Mouse (Mus musculus) bone marrow, adult 2 months (tissue): ENCODE data around the gene Ggact.

Source experiments
- CTCF ChIP-seq: fragments of 200-500 bp; IDR thresholded peaks from 2 replicates; pipeline ENCODE4 v1.5.1; 2011; ENCODE audit warnings: low read length, control low read depth; ENCODE audit not compliant: control insufficient read depth, insufficient read depth
- POLR2A ChIP-seq: fragments of 200-500 bp; IDR thresholded peaks from 2 replicates; pipeline ENCODE4 v1.6.1; 2011; ENCODE audit warnings: low read depth, mild to moderate bottlenecking, control low read depth, low read length, borderline replicate concordance; ENCODE audit not compliant: control insufficient read depth

- TF ChIP-seq CTCF (no peak), POLR2A (no peak)
These were observed 29.6 kb downstream of the Ggact start for GRCm38 (mm10) chr14:122883821-122884584.
